Mouse (Mus musculus) forebrain, embryonic 12.5 days (tissue): ENCODE measurements around the gene Gas2l1. TPM values are rescaled to one million over a fixed set of nuclear protein-coding genes. Genes with fewer than 3 reads are reported as not detected.

Source experiments
- microRNA-seq: library from miRNA; unstranded; fragments of <30 nt; microRNA quantifications from one replicate; pipeline ENCODE4, GENCODE M21; 2017
- polyA plus RNA-seq: library from polyadenylated mRNA; unstranded; fragments of >200 nt; fragmentation: Nextera tagmentation; extraction: Ambion mirVana; gene quantifications from 2 replicates; pipeline ENCODE4 v1.2.1, GENCODE M21; 2016

Gene Gas2l1
- polyA plus RNA-seq, 1 experiment from 2014 or later: 31.8 TPM

Small RNA genes lying within 50 kb of the gene (microRNA-seq; reads per million reads assigned to microRNA genes)
- gene Gm47296: not detected

Other genes with a start within 250 kb of the Gas2l1 start
- 72.1 and 75.6 TPM in 2 replicates for gene Nf2, start 215.8 kb downstream of the Gas2l1 start, polyA plus RNA-seq
- gene Nipsnap1, start 191.4 kb downstream of the Gas2l1 start, polyA plus RNA-seq: 95.5 and 99.9 TPM in 2 replicates
- gene Thoc5, start 170.0 kb downstream of the Gas2l1 start, polyA plus RNA-seq: 55.2 and 61.4 TPM in 2 replicates
- gene Nefh, start 117.3 kb downstream of the Gas2l1 start, polyA plus RNA-seq: 0.36 and 0.47 TPM in 2 replicates
- gene Ap1b1, start 78.5 kb downstream of the Gas2l1 start, polyA plus RNA-seq: 67.9 and 76.7 TPM in 2 replicates
- gene Rasl10a, start 7.2 kb downstream of the Gas2l1 start, polyA plus RNA-seq: 0.18 and 0.59 TPM in 2 replicates
- gene Rhbdd3, start 33.6 kb upstream of the Gas2l1 start, polyA plus RNA-seq: 27.5 and 27.6 TPM in 2 replicates
- gene Ewsr1, start 33.9 kb upstream of the Gas2l1 start, polyA plus RNA-seq: 915 and 936 TPM in 2 replicates
- 16.0 and 18.2 TPM in 2 replicates for gene Emid1, start 86.9 kb upstream of the Gas2l1 start, polyA plus RNA-seq
- gene Kremen1, start 196.2 kb upstream of the Gas2l1 start, polyA plus RNA-seq: 11.9 and 12.0 TPM in 2 replicates